Mouse (Mus musculus): ENCODE results near the gene Lsr. TPM values are rescaled to one million over a fixed set of nuclear protein-coding genes. Genes with fewer than 3 reads are reported as not detected.
"Not testable (repeated sequence)": the region's sequence is repeated elsewhere in the genome, so short reads cannot be mapped to it uniquely, and the experiment has no call there.

Gene Lsr
- polyA plus RNA-seq, 1 experiment = not detected

DNA sequence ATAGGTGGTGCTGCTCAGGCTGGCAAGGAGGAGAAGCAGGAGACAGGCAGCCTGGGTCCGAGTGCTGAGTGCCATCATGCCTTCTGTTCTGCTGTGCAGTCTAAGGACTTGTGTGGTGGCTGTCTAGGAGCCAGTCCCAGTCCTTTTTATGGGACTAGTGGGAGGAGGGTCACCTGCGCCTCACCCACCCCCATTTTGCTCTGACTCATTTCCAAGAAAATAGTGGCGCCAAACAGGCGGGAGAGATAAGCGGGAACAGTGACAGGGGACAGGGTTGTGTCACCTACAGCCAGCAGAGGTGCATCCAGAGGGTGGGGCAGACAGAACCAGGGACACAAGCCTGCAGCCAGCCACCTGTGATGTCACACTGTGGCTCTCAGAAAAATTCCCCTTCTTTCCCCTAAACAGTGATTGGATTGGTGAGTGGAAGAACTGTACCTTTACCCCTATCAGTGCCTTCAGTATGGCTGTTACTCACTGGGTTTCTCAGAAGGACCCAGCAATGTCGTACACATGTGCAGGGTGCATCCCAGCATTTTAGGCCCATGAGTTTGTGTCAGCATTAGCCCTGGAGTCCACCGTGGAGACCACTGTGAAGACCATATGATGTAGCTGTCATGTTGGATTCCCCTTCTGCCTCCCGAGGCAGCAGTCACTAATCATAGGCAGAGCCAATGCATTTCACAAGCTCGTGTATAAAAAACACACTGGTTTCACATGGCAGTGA, 29.2 kb downstream of the Lsr start, which contains the start of gene Hamp:
Gene Hamp (minus strand): TSS at position 124 of the 727 bp plus-strand sequence.
- H3K27ac ChIP-seq (ENCODE audit: insufficient read depth, low read length) = no peak within 1 kb of the TSS
- no peak within 1 kb of the TSS for H3K4me3 ChIP-seq (ENCODE audit: insufficient read depth, low read length)
- H3K4me1 ChIP-seq (ENCODE audit: control insufficient read depth, insufficient read depth, low read length) = no peaks in the 10 kb centered on the region
- TF ChIP-seq POLR2A (IDR thresholded peaks at IDR 0.05; ENCODE audit: low read depth, low read length) (no peak), CTCF (IDR thresholded peaks at IDR 0.05; ENCODE audit: borderline replicate concordance, insufficient read depth, low read length) (no peak)

DNA sequence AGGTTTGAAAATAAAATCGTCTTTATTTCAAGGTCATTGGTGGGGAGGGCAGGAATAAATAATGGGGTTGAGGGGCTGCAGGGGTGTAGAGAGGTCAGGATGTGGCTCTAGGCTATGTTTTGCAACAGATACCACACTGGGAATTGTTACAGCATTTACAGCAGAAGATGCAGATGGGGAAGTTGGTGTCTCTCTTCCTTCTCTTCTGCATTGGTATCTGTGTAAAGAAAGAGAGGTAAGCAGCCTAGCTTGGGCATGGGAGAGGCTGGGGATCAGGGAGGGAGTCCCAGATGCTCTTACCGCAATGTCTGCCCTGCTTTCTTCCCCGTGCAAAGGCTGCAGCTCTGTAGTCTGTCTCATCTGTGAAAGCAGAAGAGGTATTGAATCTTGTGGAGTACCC, 30.9 kb downstream of the Lsr start:
- not testable (repeated sequence) for H3K4me3 ChIP-seq (ENCODE audit: insufficient read depth, low read length); H3K4me1 ChIP-seq (ENCODE audit: control insufficient read depth, insufficient read depth, low read length)

DNA sequence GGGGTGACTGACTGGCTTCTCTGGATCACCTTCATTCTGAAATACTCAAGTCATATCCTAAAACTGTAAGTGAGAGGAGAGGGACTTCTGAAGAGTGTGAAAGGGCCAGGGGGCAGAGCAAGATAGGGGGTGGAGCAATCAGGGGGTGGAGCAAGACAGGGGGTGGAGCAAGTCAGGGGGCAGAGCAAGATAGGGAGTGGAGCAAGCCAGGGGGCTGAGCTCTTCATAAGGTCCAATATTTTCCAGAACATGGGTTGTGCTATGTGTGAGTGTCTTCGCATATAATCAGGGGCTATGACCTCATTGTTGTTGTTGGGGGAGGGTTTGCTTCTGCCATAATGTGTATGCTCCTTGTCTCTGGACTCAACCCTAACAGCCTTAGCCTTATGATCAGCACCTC, 33.2 kb downstream of the Lsr start:
- not testable (repeated sequence) for H3K4me1 ChIP-seq (ENCODE audit: control insufficient read depth, insufficient read depth, low read length); H3K4me3 ChIP-seq (ENCODE audit: insufficient read depth, low read length); H3K27ac ChIP-seq (ENCODE audit: insufficient read depth, low read length)

More for the DNA sequence above, 30.9 kb downstream of the Lsr start:
- not testable (repeated sequence) for H3K27ac ChIP-seq (ENCODE audit: insufficient read depth, low read length)

DNA sequence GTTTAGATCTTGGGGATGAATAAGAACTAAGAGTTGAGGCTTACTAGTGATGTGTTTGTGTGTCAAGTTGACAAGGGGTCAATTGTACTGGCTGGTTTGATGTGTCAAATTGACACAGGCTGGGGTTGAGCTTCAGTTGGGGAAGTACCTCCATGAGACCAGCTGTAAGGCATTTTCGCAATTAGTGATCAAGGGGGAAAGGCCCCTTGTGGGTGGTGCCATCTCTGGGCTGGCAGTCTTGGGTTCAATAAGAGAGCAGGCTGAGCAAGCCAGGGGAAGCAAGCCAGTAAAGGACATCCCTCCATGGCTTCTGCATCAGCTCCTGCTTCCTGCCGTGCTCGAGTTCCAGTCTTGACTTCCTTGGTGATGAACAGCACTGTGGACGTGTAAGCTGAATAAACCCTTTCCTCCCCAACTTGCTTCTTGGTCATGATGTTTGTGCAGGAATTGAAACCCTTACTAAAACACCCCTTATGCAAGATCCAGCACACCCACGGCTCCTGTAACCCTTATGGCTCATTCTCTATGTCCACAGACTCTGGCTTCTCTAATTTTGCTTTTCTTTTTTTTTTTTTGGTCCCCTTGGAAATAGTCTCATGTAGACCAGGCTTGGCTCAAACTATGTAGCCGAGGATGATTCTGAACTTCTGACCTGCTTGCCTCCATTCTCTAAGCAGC, 37.7 kb downstream of the Lsr start:
- not testable (repeated sequence) for H3K4me3 ChIP-seq (ENCODE audit: insufficient read depth, low read length); H3K4me1 ChIP-seq (ENCODE audit: control insufficient read depth, insufficient read depth, low read length); H3K27ac ChIP-seq (ENCODE audit: insufficient read depth, low read length)

DNA sequence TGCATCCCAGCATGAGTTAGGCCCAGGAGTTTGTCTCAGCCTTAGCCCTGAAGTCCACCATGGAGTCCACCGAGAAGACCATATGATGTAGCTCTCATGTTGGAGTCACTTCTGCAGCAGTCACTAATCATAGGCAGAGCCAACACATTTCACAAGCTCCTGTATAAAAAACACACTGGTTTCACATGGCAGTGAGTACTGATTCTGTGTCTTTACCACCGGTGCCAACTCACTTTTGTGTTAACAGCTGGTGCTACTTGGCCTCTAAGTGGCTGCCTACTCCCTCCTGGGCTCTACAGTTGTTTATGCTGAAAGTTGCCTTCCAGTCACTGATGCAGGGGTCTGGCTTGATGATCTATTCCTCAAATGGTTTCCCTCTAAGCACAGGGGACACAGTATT, 48.7 kb downstream of the Lsr start, which contains the start of gene Hamp2:
Gene Hamp2 (minus strand): TSS at position 101 of the 400 bp plus-strand sequence.
- H3K4me3 ChIP-seq (ENCODE audit: insufficient read depth, low read length); H3K4me1 ChIP-seq (ENCODE audit: control insufficient read depth, insufficient read depth, low read length): not testable (repeated sequence)

DNA sequence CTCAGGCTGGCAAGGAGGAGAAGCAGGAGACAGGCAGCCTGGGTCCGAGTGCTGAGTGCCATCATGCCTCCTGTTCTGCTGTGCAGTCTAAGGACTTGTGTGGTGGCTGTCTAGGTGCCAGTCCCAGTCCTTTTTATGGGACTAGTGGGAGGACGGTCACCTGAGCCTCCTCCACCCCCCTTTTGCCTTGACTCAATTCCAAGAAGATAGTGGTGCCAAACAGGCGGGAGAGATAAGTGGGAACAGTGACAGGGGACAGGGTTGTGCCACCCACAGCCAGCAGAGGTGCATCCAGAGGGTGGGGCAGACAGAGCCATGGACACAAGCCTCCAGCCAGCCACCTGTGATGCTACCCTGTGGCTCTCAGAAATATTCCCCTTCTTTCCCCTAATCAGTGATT, 49.2 kb downstream of the Lsr start:
- no peak overlapping the region for H3K27ac ChIP-seq (ENCODE audit: insufficient read depth, low read length)
- TF ChIP-seq CTCF (IDR thresholded peaks at IDR 0.05; ENCODE audit: borderline replicate concordance, insufficient read depth, low read length) (no peak), POLR2A (IDR thresholded peaks at IDR 0.05; ENCODE audit: low read depth, low read length) (no peak)
- no peaks in the 10 kb centered on the region for H3K4me1 ChIP-seq (ENCODE audit: control insufficient read depth, insufficient read depth, low read length)
- H3K4me3 ChIP-seq (ENCODE audit: insufficient read depth, low read length) = no peak overlapping the region

More for the DNA sequence above, 48.7 kb downstream of the Lsr start, which contains the start of gene Hamp2:
- H3K27ac ChIP-seq (ENCODE audit: insufficient read depth, low read length) = not testable (repeated sequence)

DNA sequence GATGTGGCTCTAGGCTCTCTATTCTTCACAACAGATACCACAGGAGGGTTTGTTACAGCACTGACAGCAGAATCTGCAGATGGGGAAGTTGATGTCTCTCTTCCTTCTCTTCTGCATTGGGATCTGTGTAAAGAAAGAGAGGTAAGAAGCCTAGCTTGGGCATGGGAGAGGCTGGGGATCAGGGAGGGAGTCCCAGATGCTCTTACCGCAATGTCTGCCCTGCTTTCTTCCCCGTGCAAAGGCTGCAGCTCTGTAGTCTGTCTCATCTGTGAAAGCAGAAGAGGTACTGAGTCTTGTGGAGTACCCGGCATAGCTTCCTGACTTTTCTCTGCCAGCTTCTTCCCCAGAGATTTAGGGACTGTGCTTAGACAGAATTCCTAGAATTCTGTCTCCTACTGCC, 50.8 kb downstream of the Lsr start:
- H3K4me3 ChIP-seq (ENCODE audit: insufficient read depth, low read length); H3K27ac ChIP-seq (ENCODE audit: insufficient read depth, low read length); H3K4me1 ChIP-seq (ENCODE audit: control insufficient read depth, insufficient read depth, low read length): not testable (repeated sequence)

DNA sequence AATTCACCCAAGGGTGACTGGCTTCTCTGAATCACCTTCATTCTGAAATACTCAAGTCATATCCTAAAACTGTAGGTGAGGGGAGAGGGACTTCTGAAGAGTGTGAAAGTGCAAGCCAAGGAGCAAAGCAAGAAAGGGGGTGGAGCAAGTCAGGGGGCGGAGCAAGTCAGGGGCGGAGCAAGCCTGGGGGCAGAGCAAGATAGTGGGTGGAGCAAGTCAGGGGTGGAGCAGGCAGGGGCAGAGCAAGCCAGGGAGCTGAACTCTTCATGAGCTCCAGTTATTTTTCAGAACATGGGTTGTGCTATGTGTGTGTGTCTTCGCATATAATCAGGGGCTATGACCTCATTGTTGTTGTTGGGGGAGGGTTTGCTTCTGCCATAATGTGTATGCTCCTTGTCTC, 53.0 kb downstream of the Lsr start:
- Histone ChIP-seq H3K4me3 (ENCODE audit: insufficient read depth, low read length) (no peak overlapping the region), H3K27ac (ENCODE audit: insufficient read depth, low read length) (no peak overlapping the region), H3K4me1 (ENCODE audit: control insufficient read depth, insufficient read depth, low read length) (no peaks in the 10 kb centered on the region)
- TF ChIP-seq POLR2A (IDR thresholded peaks at IDR 0.05; ENCODE audit: low read depth, low read length) = no peak
- no peak for TF ChIP-seq CTCF (IDR thresholded peaks at IDR 0.05; ENCODE audit: borderline replicate concordance, insufficient read depth, low read length)

DNA sequence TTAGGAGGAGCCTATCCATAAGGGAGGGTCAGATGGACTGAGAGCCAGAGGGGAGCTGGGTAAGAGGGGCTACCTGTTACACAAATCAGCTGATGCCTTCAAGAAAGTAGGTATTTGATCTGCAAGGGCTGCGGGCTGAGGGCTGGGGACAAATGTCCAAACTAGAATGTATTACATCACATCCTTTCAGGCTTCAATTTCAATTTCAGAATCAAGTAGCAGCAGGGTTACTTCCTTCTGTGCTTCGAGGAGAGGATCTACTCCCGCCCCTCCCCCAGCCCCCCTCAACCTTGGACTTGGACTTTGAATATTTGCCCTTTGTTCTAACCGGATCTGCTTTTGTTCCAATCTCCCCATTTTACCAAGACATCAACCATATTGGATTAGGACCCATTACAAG, 56.0 kb downstream of the Lsr start:
- no peak overlapping the region for H3K27ac ChIP-seq (ENCODE audit: insufficient read depth, low read length)
- H3K4me3 ChIP-seq (ENCODE audit: insufficient read depth, low read length) = no peak overlapping the region
- no peaks in the 10 kb centered on the region for H3K4me1 ChIP-seq (ENCODE audit: control insufficient read depth, insufficient read depth, low read length)
- no peak for TF ChIP-seq CTCF (IDR thresholded peaks at IDR 0.05; ENCODE audit: borderline replicate concordance, insufficient read depth, low read length)
- no peak for TF ChIP-seq POLR2A (IDR thresholded peaks at IDR 0.05; ENCODE audit: low read depth, low read length)

DNA sequence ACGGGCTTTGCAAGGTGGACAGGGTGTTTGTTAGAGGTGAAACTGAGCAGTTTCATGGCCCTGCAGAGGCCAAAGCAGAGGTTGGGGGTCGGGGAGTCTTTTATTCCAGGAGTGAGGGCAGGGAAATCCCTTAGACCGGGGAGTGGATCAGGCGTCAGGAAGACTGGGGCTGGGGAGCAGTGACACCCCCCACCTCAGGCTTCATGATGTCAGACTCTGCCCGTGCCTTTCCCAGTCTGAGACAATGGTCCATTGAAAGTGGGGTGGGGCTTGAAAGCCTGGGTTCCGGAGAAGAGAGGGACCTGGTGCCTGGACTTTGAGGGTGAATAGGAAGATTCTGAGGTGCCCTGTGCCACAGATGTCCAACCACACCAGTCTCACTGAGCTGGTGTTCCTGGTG, 56.6 kb downstream of the Lsr start:
- TF ChIP-seq CTCF (IDR thresholded peaks at IDR 0.05; ENCODE audit: borderline replicate concordance, insufficient read depth, low read length) = no peak
- no peak for TF ChIP-seq POLR2A (IDR thresholded peaks at IDR 0.05; ENCODE audit: low read depth, low read length)
- no peak overlapping the region for H3K4me3 ChIP-seq (ENCODE audit: insufficient read depth, low read length)
- no peaks in the 10 kb centered on the region for H3K4me1 ChIP-seq (ENCODE audit: control insufficient read depth, insufficient read depth, low read length)
- H3K27ac ChIP-seq (ENCODE audit: insufficient read depth, low read length) = no peak overlapping the region

DNA sequence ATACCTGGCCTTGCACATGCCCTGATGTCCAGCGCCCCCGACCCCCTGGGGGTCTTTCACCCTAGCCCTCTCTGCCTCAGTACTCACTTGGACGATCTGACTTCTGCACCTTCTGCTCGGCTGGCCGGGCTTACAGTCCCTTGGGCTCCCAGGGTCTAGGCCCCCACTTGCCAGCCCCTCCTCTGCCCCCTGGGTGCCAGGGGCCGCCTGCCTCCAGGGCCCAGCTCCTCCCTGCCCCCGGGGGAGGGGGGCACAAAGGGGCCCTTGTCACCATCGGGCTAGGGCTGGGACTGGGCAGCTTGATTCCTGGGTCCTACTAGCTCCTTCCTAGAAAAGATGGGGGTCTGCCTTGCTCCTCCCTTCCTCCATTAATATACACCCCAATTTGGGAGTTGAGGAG, 58.5 kb downstream of the Lsr start, which contains the start of gene Mag:
Gene Mag (minus strand): TSS at position 142 of the 400 bp plus-strand sequence.
- no peak within 1 kb of the TSS for H3K27ac ChIP-seq (ENCODE audit: insufficient read depth, low read length)
- H3K4me3 ChIP-seq (ENCODE audit: insufficient read depth, low read length) = no peak within 1 kb of the TSS
- no peaks in the 10 kb centered on the region for H3K4me1 ChIP-seq (ENCODE audit: control insufficient read depth, insufficient read depth, low read length)
- no peak for TF ChIP-seq POLR2A (IDR thresholded peaks at IDR 0.05; ENCODE audit: low read depth, low read length)
- no peak for TF ChIP-seq CTCF (IDR thresholded peaks at IDR 0.05; ENCODE audit: borderline replicate concordance, insufficient read depth, low read length)
